Mouse (Mus musculus) MEL (cell line): ENCODE measurements around the gene Nars2. TPM values are rescaled to one million over a fixed set of nuclear protein-coding genes. Genes with fewer than 3 reads are reported as not detected.

Experiments
- DNase-seq: peaks from one replicate; pipeline ENCODE4 v3.0.0; 2011; ENCODE audit warnings: low read depth, low spot score
- H3K27ac ChIP-seq: 2 replicates; pipeline ENCODE4 v1.5.1; 2012; ENCODE audit warnings: low read depth, mild to moderate bottlenecking, control low read depth, low read length, moderate library complexity; ENCODE audit not compliant: control insufficient read depth
- H3K27me3 ChIP-seq, 2 experiments: fragments of 150-350 bp in 1 of 2; sonication (generic) in 1 of 2; 2 replicates each; pipeline ENCODE4 v1.6.1; 2012; ENCODE audit warnings: low read length in 2 of 2, mild to moderate bottlenecking in 2 of 2, improper control_type of control experiment in 1 of 2, moderate library complexity in 1 of 2; ENCODE audit not compliant: insufficient read depth in 2 of 2, control insufficient read depth in 1 of 2
- H3K36me3 ChIP-seq, 2 experiments: 2 replicates each; pipeline ENCODE4 v1.6.1; 2012 to 2014; ENCODE audit warnings: low read length in 2 of 2, improper control_type of control experiment in 1 of 2, inconsistent platforms in 1 of 2, mild to moderate bottlenecking in 1 of 2; ENCODE audit not compliant: insufficient read depth in 2 of 2, control insufficient read depth in 1 of 2
- H3K4me1 ChIP-seq, 2 experiments: fragments of 150-350 bp in 1 of 2; sonication (generic) in 1 of 2; 2 replicates each; pipeline ENCODE4 v1.6.1; 2012; ENCODE audit warnings: low read length in 2 of 2, improper control_type of control experiment in 1 of 2, mild to moderate bottlenecking in 1 of 2; ENCODE audit not compliant: insufficient read depth in 2 of 2, control insufficient read depth in 1 of 2
- H3K4me3 ChIP-seq, 2 experiments: fragments of 150-350 bp in 1 of 2; sonication (generic) in 1 of 2; 2 replicates each; pipeline ENCODE4 v1.5.1; 2012; ENCODE audit warnings: low read depth in 2 of 2, low read length in 2 of 2, mild to moderate bottlenecking in 2 of 2, moderate library complexity in 2 of 2, control low read depth in 1 of 2, improper control_type of control experiment in 1 of 2; ENCODE audit not compliant: control insufficient read depth in 1 of 2, insufficient read depth in 1 of 2
- H3K79me2 ChIP-seq: 2 replicates; pipeline ENCODE4 v1.6.1; 2012; ENCODE audit warnings: mild to moderate bottlenecking, low read length, moderate library complexity; ENCODE audit not compliant: control insufficient read depth, poor library complexity, insufficient read depth
- H3K9ac ChIP-seq: 2 replicates; pipeline ENCODE4 v1.6.1; 2012; ENCODE audit warnings: low read depth, mild to moderate bottlenecking, control low read depth, low read length, moderate library complexity; ENCODE audit not compliant: control insufficient read depth, poor library complexity, severe bottlenecking
- H3K9me3 ChIP-seq: fragments of 150-350 bp; sonication (generic); replicated peaks from 2 replicates; pipeline ENCODE4 v1.6.1; 2012; ENCODE audit warnings: mild to moderate bottlenecking, low read length, improper control_type of control experiment, moderate library complexity; ENCODE audit not compliant: insufficient read depth
- BHLHE40 ChIP-seq: IDR thresholded peaks from 2 replicates; pipeline ENCODE4 v1.6.1; 2012; ENCODE audit warnings: low read depth, mild to moderate bottlenecking, inconsistent platforms, low read length, improper control_type of control experiment, borderline replicate concordance
- CHD2 ChIP-seq: IDR thresholded peaks from 2 replicates; pipeline ENCODE4 v1.6.1; 2011; ENCODE audit warnings: low read length, improper control_type of control experiment
- E2F4 ChIP-seq: IDR thresholded peaks from 2 replicates; pipeline ENCODE4 v1.6.1; 2011; ENCODE audit warnings: low read depth, low read length, improper control_type of control experiment, borderline replicate concordance
- EP300 ChIP-seq, 2 experiments: IDR thresholded peaks; 2 replicates each; pipeline ENCODE4 v1.6.1; 2011; ENCODE audit warnings: improper control_type of control experiment in 2 of 2, low read length in 2 of 2, low read depth in 1 of 2, mild to moderate bottlenecking in 1 of 2
- ETS1 ChIP-seq: IDR thresholded peaks from 2 replicates; pipeline ENCODE4 v1.6.1; 2012; ENCODE audit warnings: low read depth, mild to moderate bottlenecking, inconsistent platforms, low read length, improper control_type of control experiment, moderate library complexity
- GABPA ChIP-seq: IDR thresholded peaks from 2 replicates; pipeline ENCODE4 v1.6.1; 2012; ENCODE audit warnings: low read depth, mild to moderate bottlenecking, inconsistent platforms, low read length, improper control_type of control experiment, moderate library complexity
- GATA1 ChIP-seq: IDR thresholded peaks from 2 replicates; pipeline ENCODE4 v1.6.1; 2011; ENCODE audit warnings: low read depth, low read length, improper control_type of control experiment
- HCFC1 ChIP-seq: IDR thresholded peaks from 2 replicates; pipeline ENCODE4 v1.6.1; 2012; ENCODE audit warnings: low read depth, mild to moderate bottlenecking, inconsistent platforms, low read length, improper control_type of control experiment, moderate library complexity
- JUND ChIP-seq: IDR thresholded peaks from 2 replicates; pipeline ENCODE4 v1.6.1; 2011; ENCODE audit warnings: low read depth, mild to moderate bottlenecking, improper control_type of control experiment, low read length
- MAX ChIP-seq: IDR thresholded peaks from 2 replicates; pipeline ENCODE4 v1.6.1; 2011; ENCODE audit warnings: low read length, improper control_type of control experiment
- MXI1 ChIP-seq: IDR thresholded peaks from 2 replicates; pipeline ENCODE4 v1.6.1; 2011; ENCODE audit warnings: mild to moderate bottlenecking, low read depth, low read length, improper control_type of control experiment
- MYC ChIP-seq: IDR thresholded peaks from 2 replicates; pipeline ENCODE4 v1.6.1; 2011; ENCODE audit warnings: low read depth, mild to moderate bottlenecking, low read length, improper control_type of control experiment, moderate library complexity
- NRF1 ChIP-seq: IDR thresholded peaks from 2 replicates; pipeline ENCODE4 v1.6.1; 2014; ENCODE audit warnings: low read depth, mild to moderate bottlenecking, inconsistent platforms, low read length, improper control_type of control experiment, moderate library complexity; ENCODE audit not compliant: poor library complexity, insufficient read depth, severe bottlenecking
- POLR2AphosphoS5 ChIP-seq: IDR thresholded peaks from 2 replicates; pipeline ENCODE4 v1.6.1; 2012; ENCODE audit warnings: low read depth, borderline replicate concordance, mild to moderate bottlenecking, inconsistent platforms, low read length, moderate library complexity, mixed read lengths
- TAL1 ChIP-seq: IDR thresholded peaks from 2 replicates; pipeline ENCODE4 v1.6.1; 2012; ENCODE audit warnings: mild to moderate bottlenecking, inconsistent platforms, low read length, moderate library complexity, mixed read lengths
- TBP ChIP-seq: IDR thresholded peaks from 2 replicates; pipeline ENCODE4 v1.8.0; 2011; ENCODE audit warnings: low read depth, low read length, improper control_type of control experiment
- TCF12 ChIP-seq: IDR thresholded peaks from 2 replicates; pipeline ENCODE4 v1.6.1; 2014; ENCODE audit warnings: low read depth, mild to moderate bottlenecking, inconsistent platforms, low read length, improper control_type of control experiment, moderate library complexity
- UBTF ChIP-seq: IDR thresholded peaks from 2 replicates; pipeline ENCODE4 v1.6.1; 2012; ENCODE audit warnings: low read depth, mild to moderate bottlenecking, inconsistent platforms, low read length, improper control_type of control experiment, moderate library complexity, borderline replicate concordance; ENCODE audit not compliant: insufficient read depth
- ZC3H11A ChIP-seq: IDR thresholded peaks from 2 replicates; pipeline ENCODE4 v1.6.1; 2012; ENCODE audit warnings: low read depth, mild to moderate bottlenecking, inconsistent platforms, low read length, improper control_type of control experiment
- ZKSCAN1 ChIP-seq: IDR thresholded peaks from 2 replicates; pipeline ENCODE4 v1.6.1; 2012; ENCODE audit warnings: low read depth, mild to moderate bottlenecking, inconsistent platforms, low read length, improper control_type of control experiment, moderate library complexity
- ZNF384 ChIP-seq: IDR thresholded peaks from 2 replicates; pipeline ENCODE4 v1.6.1; 2012; ENCODE audit warnings: low read depth, mild to moderate bottlenecking, inconsistent platforms, low read length, improper control_type of control experiment
- polyA plus RNA-seq, 2 experiments: library from polyadenylated mRNA; stranded (reverse) in 1 of 2; unstranded in 1 of 2; fragments of >175 nt in 1 of 2; fragments of >200 nt in 1 of 2; gene quantifications; 2 replicates each; pipeline versions ENCODE4 v1.2.1 to v1.2.4; 2012; ENCODE audit warnings: low replicate concordance in 2 of 2, low read depth in 1 of 2; ENCODE audit not compliant: insufficient read length in 2 of 2, insufficient read depth in 1 of 2, missing spikeins in 1 of 2
- total RNA-seq: library from RNA; depleted of rRNA; stranded (reverse); fragments of 300-350 nt; gene quantifications from 2 replicates; pipeline ENCODE4 v1.2.3, GENCODE M21; 2012

Nars2 gene
- total and polyA plus RNA-seq, 3 experiments = 14.7 to 22.9 TPM; not detected in 1

GRCm38 (mm10) chr7:97026772-97027358 lies 75.6 kb downstream of the Nars2 start:
- Histone ChIP-seq H3K27ac (no peak overlapping the region), H3K27me3 (no peaks in the 10 kb centered on the region), H3K4me1 (no peaks in the 10 kb centered on the region), H3K36me3 (peaks cover 5 to 7% of the 10 kb centered on the region in 2 experiments; a peak in 3 of 4 replicates), H3K9ac (no peak overlapping the region), H3K79me2 (no peaks in the 10 kb centered on the region), H3K9me3 (no peaks in the 10 kb centered on the region), H3K4me3 (no peak overlapping the region)
- DNase-seq = peak; percentile 66
- TF ChIP-seq BHLHE40 (no peak), HCFC1 (no peak), MAX (no peak), TCF12 (no peak), POLR2AphosphoS5 (no peak), ZKSCAN1 (no peak), MXI1 (no peak), ZC3H11A (no peak), JUND (no peak), GATA1 (peak; percentile 44; the same call in 1 of the 2 replicates), CHD2 (no peak), UBTF (no peak), EP300 (IDR thresholded peaks at IDR 0.05; ENCODE audit: low read depth in 1 of 2, low read length in 2 of 2) (peak in 1 of 2 experiments; percentile 58; a peak in 2 of 4 replicates), GABPA (no peak), E2F4 (no peak), TAL1 (0 out of 2 replicates have a peak, but pooled peaks have one; percentile 34), NRF1 (no peak), ETS1 (no peak), ZNF384 (no peak), MYC (no peak), TBP (no peak)

GRCm38 (mm10) chr7:97029151-97029550 lies 77.8 kb downstream of the Nars2 start:
- no peaks in the 10 kb centered on the region for H3K4me1 ChIP-seq
- H3K4me3 ChIP-seq = no peak overlapping the region
- no peak overlapping the region for H3K27ac ChIP-seq
- no peaks in the 10 kb centered on the region for H3K27me3 ChIP-seq
- no peak overlapping the region for H3K9ac ChIP-seq
- no peaks in the 10 kb centered on the region for H3K79me2 ChIP-seq
- H3K36me3 ChIP-seq = peaks cover 6 to 7% of the 10 kb centered on the region in 2 experiments; a peak in 3 of 4 replicates
- H3K9me3 ChIP-seq = no peaks in the 10 kb centered on the region
- DNase-seq = no peak
- TF ChIP-seq MXI1 = no peak
